Mouse (Mus musculus) megakaryocyte, embryonic 14.5 days (primary cell): Measurements from ENCODE around the gene Ccdc8.

Experiments used
- FLI1 ChIP-seq: IDR thresholded peaks from 2 replicates; pipeline ENCODE4 v1.6.1; 2012; ENCODE audit warnings: low read length, inconsistent platforms, mixed read lengths
- GATA1 ChIP-seq: IDR thresholded peaks from 3 replicates; pipeline ENCODE4 v1.6.1; 2012; ENCODE audit warnings: mixed read lengths, low read length, inconsistent platforms, borderline replicate concordance

GRCm38 (mm10) chr7:17004716-17005115, 12.2 kb downstream of the Ccdc8 start:
- TF ChIP-seq FLI1 (no peak), GATA1 (no peak)
